Mouse (Mus musculus) sigmoid colon, adult 10 weeks (tissue): Measurements from ENCODE around the gene Nqo1. TPM values are rescaled to one million over a fixed set of nuclear protein-coding genes. Genes with fewer than 3 reads are reported as not detected.

Source experiments
- polyA plus RNA-seq: library from polyadenylated mRNA; stranded (reverse); fragments of 350-450 nt; fragmentation: Illumina TruSeq; extraction: RNeasy Lipid Tissue Mini Kit (QIAGEN cat#74804); gene quantifications from one replicate; pipeline ENCODE4 v1.2.3, GENCODE M21; 2014; ENCODE audit warnings: low read depth, low replicate concordance

The Nqo1 gene
- polyA plus RNA-seq, result 36.4 TPM

GRCm38 (mm10) chr8:107403038-107403781 lies at the start of gene Nqo1:
Nqo1 (minus strand) TSS chr8:107403206.

GRCm38 (mm10) chr8:107435962-107436831 lies 33.2 kb upstream of the Nqo1 start, which contains the start of gene Wwp2:
Wwp2 (plus strand) TSS chr8:107436365.

GRCm38 (mm10) chr8:107424597-107425229 lies 21.7 kb upstream of the Nqo1 start, which contains the start of gene Nob1:
Nob1 (minus strand) TSS chr8:107425051.

Other genes starting within 250 kb of the Nqo1 start
- gene Nfat5, start 109.7 kb downstream of the Nqo1 start, polyA plus RNA-seq, result 94.8 TPM
- 7.8 TPM for gene Nob1, start 21.8 kb upstream of the Nqo1 start, polyA plus RNA-seq
- 31.0 TPM for gene Wwp2, start 33.2 kb upstream of the Nqo1 start, polyA plus RNA-seq
- 61.9 TPM for gene Psmd7, start 185.3 kb upstream of the Nqo1 start, polyA plus RNA-seq